Mouse (Mus musculus) layer of hippocampus, postnatal 36 days (tissue): ENCODE data around the gene Bcas3. TPM values are rescaled to one million over a fixed set of nuclear protein-coding genes. Genes with fewer than 3 reads are reported as not detected.

Experiments used
- DNase-seq, 2 experiments: peaks; one replicate each; pipeline ENCODE4 v3.0.0; 2022
- total RNA-seq, 2 experiments: library from RNA; stranded (reverse); gene quantifications; 2 replicates each; pipeline ENCODE4 v1.2.3; 2021

The Bcas3 gene
- total RNA-seq, 2 experiments from 2014 or later = 64.9 to 69.2 TPM

GRCm38 (mm10) chr11:85755503-85756044 lies 402.6 kb downstream of the Bcas3 start:
- DNase-seq = no peak

GRCm38 (mm10) chr11:85758891-85759290 lies 405.9 kb downstream of the Bcas3 start:
- no peak for DNase-seq

GRCm38 (mm10) chr11:85759634-85760439 lies 406.9 kb downstream of the Bcas3 start:
- peak in 1 of 2 experiments; percentile 5 for DNase-seq

GRCm38 (mm10) chr11:85760486-85761141 lies 407.6 kb downstream of the Bcas3 start:
- DNase-seq = peak; percentile 30 to 33

GRCm38 (mm10) chr11:85761170-85761569 lies 408.2 kb downstream of the Bcas3 start:
- DNase-seq = no peak

GRCm38 (mm10) chr11:85763655-85764054 lies 410.7 kb downstream of the Bcas3 start:
- DNase-seq = no peak

GRCm38 (mm10) chr11:85766106-85766723 lies 413.2 kb downstream of the Bcas3 start:
- no peak for DNase-seq

GRCm38 (mm10) chr11:85766811-85767210 lies 413.8 kb downstream of the Bcas3 start:
- DNase-seq = no peak

- DNase-seq = no peak
These were observed 416.8 kb downstream of the Bcas3 start for GRCm38 (mm10) chr11:85769740-85770139.

- DNase-seq = no peak
These were observed 420.4 kb downstream of the Bcas3 start for GRCm38 (mm10) chr11:85773391-85773790.

GRCm38 (mm10) chr11:85774707-85775106 lies 421.7 kb downstream of the Bcas3 start:
- DNase-seq = no peak

- DNase-seq = no peak
These were observed 422.5 kb downstream of the Bcas3 start for GRCm38 (mm10) chr11:85775492-85775891.

GRCm38 (mm10) chr11:85776861-85777360 lies 423.9 kb downstream of the Bcas3 start:
- no peak for DNase-seq

- DNase-seq = no peak
These were observed 425.0 kb downstream of the Bcas3 start for GRCm38 (mm10) chr11:85777950-85778349.

GRCm38 (mm10) chr11:85780303-85780702 lies 427.3 kb downstream of the Bcas3 start:
- no peak for DNase-seq

- DNase-seq = no peak
These were observed 433.2 kb downstream of the Bcas3 start for GRCm38 (mm10) chr11:85786113-85786718.

GRCm38 (mm10) chr11:85789750-85790149 lies 436.8 kb downstream of the Bcas3 start:
- DNase-seq = no peak

- no peak for DNase-seq
These were observed 437.3 kb downstream of the Bcas3 start for GRCm38 (mm10) chr11:85790267-85790666.

- no peak for DNase-seq
These were observed 438.2 kb downstream of the Bcas3 start for GRCm38 (mm10) chr11:85791212-85791611.

- no peak for DNase-seq
These were observed 439.7 kb downstream of the Bcas3 start for GRCm38 (mm10) chr11:85792534-85793215.

- DNase-seq = no peak
These were observed 446.5 kb downstream of the Bcas3 start for GRCm38 (mm10) chr11:85799456-85799855.

- no peak for DNase-seq
These were observed 446.9 kb downstream of the Bcas3 start for GRCm38 (mm10) chr11:85799856-85800255.
